Mouse (Mus musculus): ENCODE data around the gene Slc34a1. TPM values are rescaled to one million over a fixed set of nuclear protein-coding genes. Genes with fewer than 3 reads are reported as not detected.

Slc34a1 gene
- not detected in 2 replicates for total RNA-seq (2014; rRNA removed; ENCODE audit: low replicate concordance)
- polyA plus RNA-seq (2015; fragmentation: Nextera tagmentation; extraction: Ambion mirVana) = not detected in 2 replicates

GRCm38 (mm10) chr13:55398088-55398487 is at the start of gene Slc34a1:
TSS of gene Slc34a1 (plus strand) at chr13:55398187.
- H3K9me3 ChIP-seq (replicated peaks; ENCODE audit: control insufficient read depth, low read length) = no peaks in the 10 kb centered on the region
- 69% methylated on average over 1 of the region's 1 CpGs for WGBS
- no peak for DNase-seq (ENCODE audit: low spot score)
- no peaks in the 10 kb centered on the region for H3K4me1 ChIP-seq (ENCODE audit: control insufficient read depth, insufficient read depth)
- H3K4me3 ChIP-seq (ENCODE audit: low read depth, low read length) = no peak within 1 kb of the TSS
- peaks cover 35% of the 10 kb centered on the region for H3K27me3 ChIP-seq (ENCODE audit: control insufficient read depth, insufficient read depth, low read length)
- no peak within 1 kb of the TSS for H3K9ac ChIP-seq (replicated peaks; ENCODE audit: low read depth, low read length)
- no peak within 1 kb of the TSS for H3K4me2 ChIP-seq (ENCODE audit: low read depth, low read length)
- H3K36me3 ChIP-seq (replicated peaks; ENCODE audit: control insufficient read depth, insufficient read depth, low read length) = no peaks in the 10 kb centered on the region
- no peak within 1 kb of the TSS for H3K27ac ChIP-seq (ENCODE audit: low read depth)
- no peak for ATAC-seq (ENCODE audit: insufficient read depth, low read depth)
- TF ChIP-seq CTCF (IDR thresholded peaks at IDR 0.05; ENCODE audit: low read depth) (no peak), EP300 (IDR thresholded peaks at IDR 0.05; ENCODE audit: low read depth) (no peak)

GRCm38 (mm10) chr13:55361145-55361544 is 36.8 kb upstream of the Slc34a1 start:
- Histone ChIP-seq H3K4me2 (ENCODE audit: low read depth, low read length) (peak overlapping the region; percentile 80), H3K9ac (replicated peaks; ENCODE audit: low read depth, low read length) (no peak overlapping the region), H3K9me3 (replicated peaks; ENCODE audit: control insufficient read depth, low read length) (no peaks in the 10 kb centered on the region), H3K4me1 (ENCODE audit: control insufficient read depth, insufficient read depth) (peaks cover 12% of the 10 kb centered on the region), H3K27ac (ENCODE audit: low read depth) (no peak overlapping the region), H3K36me3 (replicated peaks; ENCODE audit: control insufficient read depth, insufficient read depth, low read length) (peaks cover 28% of the 10 kb centered on the region), H3K4me3 (ENCODE audit: low read depth, low read length) (peak overlapping the region; percentile 88), H3K27me3 (ENCODE audit: control insufficient read depth, insufficient read depth, low read length) (no peaks in the 10 kb centered on the region)
- no peak for DNase-seq (ENCODE audit: low spot score)
- no peak for TF ChIP-seq CTCF (IDR thresholded peaks at IDR 0.05; ENCODE audit: low read depth)
- no peak for TF ChIP-seq EP300 (IDR thresholded peaks at IDR 0.05; ENCODE audit: low read depth)
- no peak for ATAC-seq (ENCODE audit: insufficient read depth, low read depth)

DNA sequence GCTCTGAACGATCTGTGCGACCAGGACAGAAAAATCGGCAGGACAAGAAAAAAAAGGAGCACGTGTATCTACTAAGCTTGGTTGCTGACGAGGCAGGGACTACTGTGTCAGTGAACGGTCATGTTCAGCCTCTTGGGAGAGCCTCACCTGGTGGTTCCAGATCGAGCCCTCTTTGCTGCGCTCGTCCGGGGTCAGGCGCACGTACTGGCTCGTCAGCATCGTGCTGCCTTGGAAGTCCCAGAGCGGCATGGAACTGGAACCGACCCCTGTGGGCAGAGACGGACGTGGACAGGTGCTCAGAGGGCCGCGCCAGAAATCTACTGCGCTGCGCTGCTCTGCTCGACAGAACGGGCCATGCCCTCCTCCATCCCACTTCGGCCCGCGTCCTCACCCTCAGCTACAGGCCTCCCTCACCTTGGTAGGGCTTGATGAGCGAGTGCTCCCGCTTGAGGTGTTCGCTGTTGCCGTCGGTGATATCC is 36.0 kb upstream of the Slc34a1 start:
- H3K4me1 ChIP-seq (ENCODE audit: control insufficient read depth, insufficient read depth) = peaks cover 12% of the 10 kb centered on the region
- no peaks in the 10 kb centered on the region for H3K27me3 ChIP-seq (ENCODE audit: control insufficient read depth, insufficient read depth, low read length)
- H3K4me2 ChIP-seq (ENCODE audit: low read depth, low read length) = peak overlapping the region; percentile 80
- H3K4me3 ChIP-seq (ENCODE audit: low read depth, low read length) = peak overlapping the region; percentile 88
- peak overlapping the region; percentile 91 for H3K27ac ChIP-seq (ENCODE audit: low read depth)
- H3K9me3 ChIP-seq (replicated peaks; ENCODE audit: control insufficient read depth, low read length) = no peaks in the 10 kb centered on the region
- TF ChIP-seq EP300 (IDR thresholded peaks at IDR 0.05; ENCODE audit: low read depth) (no peak), CTCF (IDR thresholded peaks at IDR 0.05; ENCODE audit: low read depth) (no peak)
- no peak for DNase-seq (ENCODE audit: low spot score)
- under 1% methylated on average over 32 of the region's 32 CpGs for WGBS
- ATAC-seq (ENCODE audit: insufficient read depth, low read depth) = peak; percentile 7
- peak overlapping the region; percentile 86 for H3K9ac ChIP-seq (replicated peaks; ENCODE audit: low read depth, low read length)
- H3K36me3 ChIP-seq (replicated peaks; ENCODE audit: control insufficient read depth, insufficient read depth, low read length) = peaks cover 25% of the 10 kb centered on the region

GRCm38 (mm10) chr13:55362453-55363060 is 35.4 kb upstream of the Slc34a1 start, which contains the start of gene Lman2:
TSS of gene Lman2 (minus strand) at chr13:55362783.
- peaks cover 12% of the 10 kb centered on the region for H3K4me1 ChIP-seq (ENCODE audit: control insufficient read depth, insufficient read depth)
- H3K27me3 ChIP-seq (ENCODE audit: control insufficient read depth, insufficient read depth, low read length) = no peaks in the 10 kb centered on the region
- peak within 1 kb of the TSS; percentile 88 for H3K4me3 ChIP-seq (ENCODE audit: low read depth, low read length)
- WGBS = under 1% methylated on average over 35 of the region's 35 CpGs
- TF ChIP-seq EP300 (IDR thresholded peaks at IDR 0.05; ENCODE audit: low read depth) (peak; percentile 38; the same call in 1 of the 2 replicates), CTCF (IDR thresholded peaks at IDR 0.05; ENCODE audit: low read depth) (no peak)
- DNase-seq (ENCODE audit: low spot score) (peak; percentile 99), ATAC-seq (ENCODE audit: insufficient read depth, low read depth) (peak; percentile 99)
- H3K9ac ChIP-seq (replicated peaks; ENCODE audit: low read depth, low read length) = peak within 1 kb of the TSS; percentile 86
- peak within 1 kb of the TSS; percentile 80 for H3K4me2 ChIP-seq (ENCODE audit: low read depth, low read length)
- peaks cover 25% of the 10 kb centered on the region; the same call in 1 of the 2 replicates for H3K36me3 ChIP-seq (replicated peaks; ENCODE audit: control insufficient read depth, insufficient read depth, low read length)
- peak within 1 kb of the TSS; percentile 91 for H3K27ac ChIP-seq (ENCODE audit: low read depth)
- H3K9me3 ChIP-seq (replicated peaks; ENCODE audit: control insufficient read depth, low read length) = no peaks in the 10 kb centered on the region

DNA sequence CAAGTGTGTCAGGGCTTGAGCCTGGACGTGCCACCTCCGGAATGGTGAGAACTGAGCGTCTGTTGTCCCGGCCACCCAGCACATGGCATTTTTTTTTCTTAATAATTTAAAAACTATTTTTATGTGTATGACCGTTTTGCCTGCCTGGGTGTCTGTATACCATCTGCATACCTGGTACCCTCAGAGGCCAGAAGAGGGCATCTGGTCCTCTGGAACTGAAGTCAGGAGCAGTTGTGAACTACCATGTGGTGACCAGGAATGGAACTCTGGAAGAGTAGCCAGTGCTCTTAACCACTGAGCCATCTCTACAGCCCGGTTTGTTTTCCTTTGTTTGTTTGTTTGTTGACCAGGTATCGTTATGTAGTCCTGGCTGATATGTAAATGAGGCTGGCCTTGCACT is 29.6 kb upstream of the Slc34a1 start:
- Histone ChIP-seq H3K9ac (replicated peaks; ENCODE audit: low read depth, low read length) (no peak overlapping the region), H3K4me2 (ENCODE audit: low read depth, low read length) (no peak overlapping the region), H3K36me3 (replicated peaks; ENCODE audit: control insufficient read depth, insufficient read depth, low read length) (no peaks in the 10 kb centered on the region), H3K27me3 (ENCODE audit: control insufficient read depth, insufficient read depth, low read length) (peaks cover 11% of the 10 kb centered on the region; the same call in 1 of the 2 replicates), H3K4me3 (ENCODE audit: low read depth, low read length) (no peak overlapping the region), H3K9me3 (replicated peaks; ENCODE audit: control insufficient read depth, low read length) (no peaks in the 10 kb centered on the region), H3K4me1 (ENCODE audit: control insufficient read depth, insufficient read depth) (no peaks in the 10 kb centered on the region), H3K27ac (ENCODE audit: low read depth) (no peak overlapping the region)
- ATAC-seq (ENCODE audit: insufficient read depth, low read depth) (no peak), DNase-seq (ENCODE audit: low spot score) (no peak)
- WGBS = 70% methylated on average over 7 of the region's 7 CpGs
- TF ChIP-seq EP300 (IDR thresholded peaks at IDR 0.05; ENCODE audit: low read depth) = no peak
- TF ChIP-seq CTCF (IDR thresholded peaks at IDR 0.05; ENCODE audit: low read depth) = no peak
